Mouse (Mus musculus) gastrocnemius, adult 8-10 months (tissue): ENCODE results near the gene Stac. TPM values are rescaled to one million over a fixed set of nuclear protein-coding genes. Genes with fewer than 3 reads are reported as not detected.

Source experiments
- DNase-seq, 2 experiments: peaks; one replicate each; pipeline ENCODE4 v3.0.0; 2022; ENCODE audit warnings: low spot score in 2 of 2
- total RNA-seq, 4 experiments: library from RNA; stranded (reverse); gene quantifications; 2 replicates each; pipeline ENCODE4 v1.2.4; 2022

Gene Stac
- under 1 TPM; 0.17 to 0.39 (median 0.36) TPM for total RNA-seq

GRCm38 (mm10) chr9:111689680-111690483 is at the start of gene Stac:
Stac (minus strand) TSS chr9:111690348.
- no peak for DNase-seq

- no peak for DNase-seq
These were observed 49.5 kb upstream of the Stac start for GRCm38 (mm10) chr9:111739431-111740245.

GRCm38 (mm10) chr9:111739026-111739425 is 48.9 kb upstream of the Stac start:
- DNase-seq: no peak

DNA sequence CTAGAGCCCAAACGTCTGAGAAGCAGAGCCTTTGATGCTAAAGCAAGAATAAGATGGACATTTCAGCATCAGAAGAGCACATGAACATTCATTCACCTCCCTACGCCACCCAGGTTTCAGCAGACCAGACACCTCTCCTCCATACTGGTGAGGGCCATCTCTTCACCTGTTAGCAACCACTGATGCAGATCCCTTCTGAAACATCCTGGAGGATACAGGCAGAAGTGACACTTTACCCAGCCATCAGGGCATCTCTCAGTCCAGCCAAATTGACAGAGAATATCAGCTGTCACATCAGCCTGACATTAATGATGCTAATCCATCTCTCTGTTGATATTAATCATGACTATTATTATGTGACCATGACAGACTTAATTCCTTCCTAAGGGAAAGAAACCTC is 47.6 kb upstream of the Stac start:
- DNase-seq: no peak

DNA sequence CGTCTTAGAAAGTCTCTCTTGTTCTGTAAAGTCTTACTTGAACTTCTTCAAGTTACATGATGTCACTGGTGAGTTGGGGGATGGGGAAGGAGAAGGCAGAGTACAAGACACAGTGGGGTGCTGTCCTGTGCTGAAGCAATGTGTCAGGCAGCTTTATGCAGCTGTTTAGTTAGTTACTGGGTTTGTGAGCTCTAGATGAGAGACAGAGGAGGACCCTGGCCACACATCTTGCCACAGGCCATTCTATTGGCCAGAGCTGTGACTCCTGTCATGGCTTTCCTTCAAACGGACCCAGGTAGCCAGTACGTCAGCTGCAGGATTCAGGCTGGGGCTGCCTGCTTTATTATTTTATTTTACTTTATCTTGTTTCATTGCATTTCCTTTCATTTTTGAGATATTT is 45.8 kb upstream of the Stac start:
- DNase-seq: no peak

- DNase-seq: no peak
These were observed 42.0 kb upstream of the Stac start for GRCm38 (mm10) chr9:111731939-111732670.

DNA sequence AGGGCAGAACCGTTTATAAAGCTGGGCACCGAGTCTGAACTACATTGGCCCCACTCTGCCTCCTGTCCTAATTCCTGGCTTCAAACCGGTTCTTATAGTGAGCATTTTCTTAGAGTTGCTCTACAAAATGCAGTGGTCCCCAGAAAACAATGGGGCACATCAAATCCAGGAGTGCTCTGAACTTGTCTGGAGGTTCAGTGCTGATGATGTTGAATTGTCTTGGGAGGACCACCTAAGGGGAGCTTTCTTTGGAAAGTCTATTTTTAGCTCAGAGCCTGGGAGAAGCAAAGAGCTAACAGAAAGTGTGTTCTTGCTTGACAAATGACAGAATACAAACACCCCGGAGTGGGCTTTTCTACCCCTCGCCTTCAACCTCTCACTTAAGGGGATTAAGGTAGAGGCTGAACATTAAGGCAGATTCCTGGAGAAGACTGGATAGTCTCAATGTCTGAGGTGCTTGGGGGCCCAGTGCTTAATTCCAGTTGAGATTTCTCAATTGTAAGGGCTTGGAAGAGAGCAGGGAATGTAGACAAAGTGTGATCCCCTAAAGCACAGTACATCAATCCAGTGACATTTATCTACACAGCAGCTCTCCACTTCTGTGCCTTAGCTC is 34.9 kb upstream of the Stac start:
- DNase-seq: no peak

GRCm38 (mm10) chr9:111714457-111714856 is 24.3 kb upstream of the Stac start:
- DNase-seq: no peak

GRCm38 (mm10) chr9:111700101-111700500 is 10.0 kb upstream of the Stac start:
- no peak for DNase-seq

DNA sequence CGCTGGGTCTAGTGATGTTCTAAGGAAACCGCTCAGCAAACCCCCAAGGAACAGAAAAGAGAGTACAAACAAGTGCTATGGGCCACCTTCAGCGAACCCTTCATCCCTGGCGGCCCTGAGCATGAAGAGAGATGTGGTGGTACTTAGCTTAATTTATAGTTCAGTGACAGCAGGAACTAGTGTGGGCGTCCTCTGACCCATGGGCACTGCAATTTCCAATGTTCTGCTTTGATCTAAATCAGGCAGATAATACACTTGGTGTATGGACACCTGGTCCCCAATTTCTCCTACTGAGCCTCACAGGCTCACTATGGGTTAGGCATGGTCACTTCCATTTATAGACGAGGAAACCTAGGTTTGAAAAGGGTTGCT is 322 bp upstream of the Stac start:
- no peak for DNase-seq

- DNase-seq: no peak
These were observed 1.0 kb downstream of the Stac start for GRCm38 (mm10) chr9:111689146-111689545.

DNA sequence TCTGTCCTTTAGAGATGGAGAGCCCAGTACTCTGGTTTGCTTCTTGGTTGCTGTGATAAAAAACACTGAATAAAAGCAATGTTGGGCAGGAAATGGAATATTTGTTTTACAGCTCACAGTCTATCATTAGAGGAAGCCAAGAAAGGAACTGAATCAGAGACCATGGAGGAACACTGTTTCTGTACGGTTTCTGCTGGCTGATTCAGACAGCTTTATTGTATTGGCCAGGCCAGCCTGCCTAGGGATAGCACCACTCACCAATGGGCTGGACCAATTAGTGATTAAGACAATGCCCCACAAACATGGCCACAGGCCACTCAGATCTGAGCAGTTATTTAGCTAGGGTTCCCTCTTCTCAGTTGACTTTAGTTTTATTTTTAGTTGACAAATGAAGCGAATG is 6.0 kb downstream of the Stac start:
- no peak for DNase-seq

DNA sequence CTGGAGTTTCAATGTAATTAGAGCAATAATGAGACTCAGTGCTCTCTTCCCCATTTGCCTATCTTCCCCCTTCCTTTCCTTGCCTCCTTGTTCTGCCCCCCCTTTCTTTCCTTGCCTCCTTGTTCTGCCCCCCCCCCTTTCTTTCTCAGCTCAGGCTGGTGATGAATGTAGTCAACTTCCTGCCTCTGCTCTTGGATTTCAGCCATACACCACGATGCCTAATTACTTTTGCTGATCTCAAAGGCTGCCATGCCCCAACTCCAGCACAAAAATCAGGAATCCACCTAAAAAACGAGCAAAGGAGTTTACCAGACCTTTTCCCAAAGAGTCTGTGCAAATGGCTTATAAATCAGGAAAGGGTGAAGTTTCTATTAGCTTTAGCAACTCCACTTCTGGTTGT is 10.6 kb downstream of the Stac start:
- DNase-seq: no peak

DNA sequence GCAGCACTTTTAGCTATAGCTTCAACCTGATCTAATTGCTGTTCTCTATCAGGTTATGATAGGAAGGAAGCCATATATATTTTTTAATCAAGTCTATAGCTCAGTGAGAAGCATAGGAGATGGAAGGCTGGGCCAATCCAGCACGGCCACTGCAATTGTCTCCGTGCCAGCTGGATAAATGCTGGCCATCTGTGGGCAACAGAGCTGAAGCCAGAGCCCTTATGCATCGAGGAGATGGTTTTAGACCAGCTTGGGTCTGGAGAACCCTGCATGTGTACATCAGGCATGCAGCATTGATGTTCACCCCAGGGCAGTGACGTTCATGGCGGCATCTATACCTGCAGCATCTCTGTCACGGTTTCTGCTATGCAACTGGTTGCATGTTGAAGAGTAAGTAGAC is 20.3 kb downstream of the Stac start:
- no peak for DNase-seq

- DNase-seq: no peak
These were observed 35.1 kb downstream of the Stac start for GRCm38 (mm10) chr9:111655066-111655465.

DNA sequence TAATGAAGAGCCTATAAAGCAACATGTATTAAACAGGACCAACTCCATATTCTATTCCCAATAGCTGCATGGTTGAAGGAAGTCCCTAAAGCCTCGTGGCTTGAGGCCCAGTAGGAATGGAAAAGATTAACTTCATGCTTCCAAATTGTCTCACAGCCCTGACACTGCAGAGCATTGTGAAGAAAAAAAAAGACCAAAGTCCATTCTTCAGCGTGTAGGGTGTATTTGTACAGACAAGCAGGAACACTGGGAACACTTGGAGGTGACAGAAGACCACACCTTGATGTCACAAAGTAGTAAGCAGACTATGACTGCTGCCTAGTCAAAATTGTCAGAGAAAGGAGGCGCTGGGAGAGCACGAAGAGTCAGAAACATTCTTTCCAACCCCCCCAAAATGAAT is 45.9 kb downstream of the Stac start:
- no peak for DNase-seq

DNA sequence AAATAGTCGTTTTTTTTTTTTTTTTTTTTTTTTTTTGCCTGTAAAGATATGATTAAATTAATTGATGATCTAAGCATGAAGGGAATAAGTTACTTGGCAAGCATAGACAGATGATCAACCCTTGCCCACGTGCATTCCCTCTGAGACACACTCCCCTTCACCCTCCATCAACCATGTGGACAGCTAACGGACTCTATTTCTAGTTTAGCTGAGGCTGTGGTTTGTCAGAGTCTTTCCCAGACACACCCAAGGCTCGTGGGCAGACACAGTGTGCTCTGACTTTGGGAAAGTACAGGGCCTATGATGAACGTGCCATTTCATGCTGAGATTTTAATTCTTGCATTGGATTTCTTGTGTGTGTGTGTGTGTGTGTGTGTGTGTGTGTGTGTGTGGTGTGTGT is 46.8 kb downstream of the Stac start:
- DNase-seq: no peak

DNA sequence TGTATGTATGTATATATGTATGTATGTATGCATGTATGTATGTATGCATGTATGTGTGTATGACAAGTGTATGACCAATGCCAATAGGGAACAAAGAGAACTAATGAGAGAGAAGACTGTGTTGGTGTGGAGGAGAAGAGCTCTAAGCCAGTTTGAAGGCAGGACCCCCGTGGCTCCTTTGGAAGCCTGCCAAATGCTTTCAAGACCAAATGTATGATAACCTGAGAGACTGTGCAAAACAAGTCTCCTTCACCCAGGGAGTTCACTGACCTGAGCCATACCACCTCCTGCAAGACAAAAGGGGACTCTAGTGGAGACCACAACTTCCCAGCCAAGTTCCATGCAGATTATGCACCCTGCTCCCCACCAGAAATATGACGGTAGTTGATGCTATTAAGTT is 52.5 kb downstream of the Stac start:
- DNase-seq: no peak

DNA sequence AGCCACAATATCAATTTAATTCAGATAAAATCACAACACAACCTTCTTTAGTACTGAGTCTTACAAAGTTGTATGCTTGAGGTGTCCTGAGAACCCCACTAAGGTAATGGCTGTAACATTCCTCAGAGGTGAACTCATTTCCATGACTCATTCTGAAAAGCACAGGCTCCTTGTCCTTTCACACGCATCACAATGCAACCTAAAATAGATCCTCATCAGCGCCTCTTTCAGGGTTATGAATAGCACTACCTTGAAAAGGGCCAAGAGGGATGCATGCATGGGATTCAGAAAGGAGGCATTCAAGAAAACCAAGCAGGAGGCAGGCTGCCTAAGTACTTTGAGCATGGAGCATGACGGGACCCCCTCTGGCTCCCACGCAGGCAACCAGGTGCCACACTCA is 57.3 kb downstream of the Stac start:
- DNase-seq: no peak

DNA sequence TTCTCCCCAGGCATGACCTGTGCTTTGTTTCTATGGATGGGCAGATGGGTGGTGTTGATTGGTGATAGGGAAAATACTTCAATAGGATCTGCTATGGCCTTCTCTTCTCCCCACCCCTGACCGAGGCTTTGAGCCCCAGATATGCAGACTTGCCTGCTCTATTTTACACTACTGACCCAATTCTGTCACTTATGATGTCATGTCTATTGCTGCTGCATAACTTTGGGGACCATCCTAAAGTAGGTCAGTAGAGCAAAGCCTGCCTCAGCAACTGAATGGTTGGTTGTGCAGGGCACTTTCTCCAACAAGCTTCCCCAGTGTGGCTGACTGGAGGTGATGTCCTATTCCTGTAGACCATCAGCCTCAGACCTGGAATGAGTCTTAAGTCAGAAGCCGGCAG is 69.0 kb downstream of the Stac start:
- DNase-seq: no peak

GRCm38 (mm10) chr9:111611341-111611740 is 78.8 kb downstream of the Stac start:
- DNase-seq: no peak

- no peak for DNase-seq
These were observed 81.4 kb downstream of the Stac start for GRCm38 (mm10) chr9:111608762-111609161.
